Mouse (Mus musculus) left cerebral cortex, adult 8-10 months (tissue): ENCODE measurements around the gene Ttbk1. TPM values are rescaled to one million over a fixed set of nuclear protein-coding genes. Genes with fewer than 3 reads are reported as not detected.

Source experiments
- DNase-seq, 2 experiments: peaks; one replicate each; pipeline ENCODE4 v3.0.0; 2022; ENCODE audit warnings: low spot score in 2 of 2
- total RNA-seq, 4 experiments: library from RNA; stranded (reverse); gene quantifications; 2 replicates each; pipeline ENCODE4 v1.2.4; 2022

Ttbk1 gene
- total RNA-seq, 4 experiments from 2014 or later, result 110 to 125 (median 119) TPM

GRCm38 (mm10) chr17:46477286-46477685 is 10.2 kb downstream of the Ttbk1 start:
- no peak for DNase-seq

- DNase-seq, result no peak
Observed at GRCm38 (mm10) chr17:46476601-46477000, 10.9 kb downstream of the Ttbk1 start.

- no peak for DNase-seq
Observed at GRCm38 (mm10) chr17:46467830-46468229, 19.6 kb downstream of the Ttbk1 start.

- no peak for DNase-seq
Observed at GRCm38 (mm10) chr17:46462226-46462625, 25.2 kb downstream of the Ttbk1 start.

- no peak for DNase-seq
Observed at GRCm38 (mm10) chr17:46461347-46461746, 26.1 kb downstream of the Ttbk1 start.

- DNase-seq, result no peak
Observed at GRCm38 (mm10) chr17:46460673-46461072, 26.8 kb downstream of the Ttbk1 start.

- DNase-seq, result no peak
Observed at GRCm38 (mm10) chr17:46458439-46458838, 29.0 kb downstream of the Ttbk1 start.

GRCm38 (mm10) chr17:46457791-46458190 is 29.7 kb downstream of the Ttbk1 start:
- DNase-seq, result no peak

- no peak for DNase-seq
Observed at GRCm38 (mm10) chr17:46455110-46455691, 32.3 kb downstream of the Ttbk1 start.

GRCm38 (mm10) chr17:46454539-46454938 is 32.9 kb downstream of the Ttbk1 start:
- DNase-seq, result no peak

GRCm38 (mm10) chr17:46453970-46454411 is 33.5 kb downstream of the Ttbk1 start:
- DNase-seq, result no peak

GRCm38 (mm10) chr17:46453302-46453948 is 34.0 kb downstream of the Ttbk1 start:
- DNase-seq, result no peak

GRCm38 (mm10) chr17:46452683-46453082 is 34.8 kb downstream of the Ttbk1 start:
- no peak for DNase-seq

GRCm38 (mm10) chr17:46446264-46446663 is 41.2 kb downstream of the Ttbk1 start:
- no peak for DNase-seq

GRCm38 (mm10) chr17:46444839-46445579 is 42.5 kb downstream of the Ttbk1 start:
- no peak for DNase-seq

GRCm38 (mm10) chr17:46439176-46439575 is 48.3 kb downstream of the Ttbk1 start:
- DNase-seq, result no peak

- no peak for DNase-seq
Observed at GRCm38 (mm10) chr17:46438298-46438873, 49.1 kb downstream of the Ttbk1 start, which contains the start of gene Slc22a7. Gene Slc22a7 (minus strand): TSS chr17:46438457.

- DNase-seq, result no peak
Observed at GRCm38 (mm10) chr17:46436672-46437366, 50.7 kb downstream of the Ttbk1 start.

GRCm38 (mm10) chr17:46433627-46434026 is 53.8 kb downstream of the Ttbk1 start:
- no peak for DNase-seq

GRCm38 (mm10) chr17:46428761-46429414 is 58.6 kb downstream of the Ttbk1 start, which contains the start of gene Crip3:
Gene Crip3 (plus strand): TSS chr17:46428926.
- DNase-seq, result no peak

- no peak for DNase-seq
Observed at GRCm38 (mm10) chr17:46426496-46426895, 61.0 kb downstream of the Ttbk1 start.
